Mouse (Mus musculus) erythroblast, embryonic 14.5 days (primary cell): Measurements from ENCODE around the gene Cenpa. TPM values are rescaled to one million over a fixed set of nuclear protein-coding genes. Genes with fewer than 3 reads are reported as not detected.

Source experiments
- H3K27me3 ChIP-seq: 2 replicates; pipeline ENCODE4 v1.6.1; 2012; ENCODE audit warnings: inconsistent platforms; ENCODE audit not compliant: control insufficient read depth
- H3K36me3 ChIP-seq: 2 replicates; pipeline ENCODE4 v1.6.1; 2012; ENCODE audit warnings: mild to moderate bottlenecking, inconsistent platforms; ENCODE audit not compliant: control insufficient read depth
- H3K4me1 ChIP-seq: 2 replicates; pipeline ENCODE4 v1.6.1; 2012; ENCODE audit warnings: inconsistent platforms; ENCODE audit not compliant: control insufficient read depth
- H3K4me3 ChIP-seq: replicated peaks from 2 replicates; pipeline ENCODE3; 2012; ENCODE audit warnings: moderate library complexity, mild to moderate bottlenecking, inconsistent platforms
- H3K9me3 ChIP-seq: 2 replicates; pipeline ENCODE4 v1.6.1; 2012; ENCODE audit warnings: low read length, inconsistent platforms, mixed read lengths; ENCODE audit not compliant: control insufficient read depth
- GATA1 ChIP-seq: IDR thresholded peaks from 2 replicates; pipeline ENCODE4 v1.6.1; 2012; ENCODE audit warnings: low read length, inconsistent platforms, mixed read lengths
- TAL1 ChIP-seq: IDR thresholded peaks from 3 replicates; pipeline ENCODE4 v1.6.1; 2012; ENCODE audit warnings: low read length, inconsistent platforms, mixed read lengths
- polyA plus RNA-seq: library from polyadenylated mRNA; stranded (reverse); fragments of >175 nt; gene quantifications from 2 replicates; pipeline ENCODE4 v1.2.3, GENCODE M21; 2012

The Cenpa gene
- polyA plus RNA-seq, 1 experiment = 83.8 TPM

DNA sequence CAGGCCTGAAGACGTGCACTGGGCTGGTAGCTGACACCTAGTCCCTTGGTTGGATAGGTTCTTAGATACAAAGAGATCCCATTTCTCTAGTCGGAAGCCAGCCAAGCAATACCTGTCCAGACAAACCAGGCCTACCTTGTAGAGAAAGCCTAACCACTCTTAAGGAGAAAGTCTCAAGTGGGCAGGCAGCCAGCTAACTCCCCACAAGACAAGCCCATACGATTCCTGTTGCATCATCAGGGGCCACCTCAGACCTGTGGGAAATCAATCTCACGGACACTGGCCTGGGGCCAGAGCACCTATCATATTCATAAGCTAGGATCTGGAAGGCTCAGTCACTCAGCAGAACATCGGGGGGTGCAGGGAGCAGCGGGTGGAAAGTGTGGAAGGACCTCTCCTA lies 13.3 kb upstream of the Cenpa start:
- Histone ChIP-seq H3K4me1 (peaks cover 18% of the 10 kb centered on the region), H3K36me3 (peaks cover 60% of the 10 kb centered on the region), H3K27me3 (no peaks in the 10 kb centered on the region), H3K4me3 (no peak overlapping the region), H3K9me3 (no peaks in the 10 kb centered on the region)
- TF ChIP-seq GATA1 = no peak
- TF ChIP-seq TAL1 = no peak

- Histone ChIP-seq H3K4me3 (no peak overlapping the region), H3K36me3 (peaks cover 62% of the 10 kb centered on the region), H3K4me1 (peaks cover under 1% of the 10 kb centered on the region), H3K27me3 (no peaks in the 10 kb centered on the region), H3K9me3 (no peaks in the 10 kb centered on the region)
- TF ChIP-seq TAL1 = no peak
- TF ChIP-seq GATA1 = no peak
Observed at GRCm38 (mm10) chr5:30655042-30655441, 11.5 kb upstream of the Cenpa start.

DNA sequence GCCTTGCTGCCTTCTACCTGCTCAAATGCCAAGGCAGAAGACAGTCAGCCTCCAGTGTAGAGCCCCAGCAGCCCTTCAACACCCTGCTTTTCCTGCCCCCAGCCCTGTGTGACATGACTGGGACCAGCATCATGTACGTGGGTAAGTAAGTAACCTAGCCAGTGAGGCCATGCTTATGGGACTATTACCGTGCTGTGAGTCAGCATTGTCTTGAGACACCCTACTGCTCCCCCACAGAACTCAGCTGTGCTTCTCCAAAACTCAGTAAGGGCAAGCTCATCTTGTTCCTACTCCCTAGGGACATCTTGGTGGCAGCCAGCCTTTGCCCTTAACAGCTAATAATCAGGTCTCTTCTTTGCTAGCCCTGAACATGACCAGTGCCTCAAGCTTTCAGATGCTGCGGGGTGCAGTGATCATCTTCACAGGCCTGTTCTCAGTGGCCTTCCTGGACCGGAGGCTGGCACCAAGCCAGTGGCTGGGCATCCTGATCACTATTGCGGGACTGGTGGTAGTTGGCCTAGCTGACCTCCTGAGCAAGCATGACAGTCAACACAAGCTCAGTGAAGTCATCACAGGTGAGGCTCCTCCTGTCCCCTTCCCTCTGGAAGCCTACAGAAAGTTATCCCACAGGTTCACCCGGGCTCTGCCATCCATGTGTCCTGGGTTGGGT lies 10.9 kb upstream of the Cenpa start:
- Histone ChIP-seq H3K4me3 (no peak overlapping the region), H3K36me3 (peaks cover 62% of the 10 kb centered on the region), H3K4me1 (no peaks in the 10 kb centered on the region), H3K9me3 (peaks cover 5% of the 10 kb centered on the region), H3K27me3 (no peaks in the 10 kb centered on the region)
- TF ChIP-seq GATA1 = no peak
- no peak for TF ChIP-seq TAL1

DNA sequence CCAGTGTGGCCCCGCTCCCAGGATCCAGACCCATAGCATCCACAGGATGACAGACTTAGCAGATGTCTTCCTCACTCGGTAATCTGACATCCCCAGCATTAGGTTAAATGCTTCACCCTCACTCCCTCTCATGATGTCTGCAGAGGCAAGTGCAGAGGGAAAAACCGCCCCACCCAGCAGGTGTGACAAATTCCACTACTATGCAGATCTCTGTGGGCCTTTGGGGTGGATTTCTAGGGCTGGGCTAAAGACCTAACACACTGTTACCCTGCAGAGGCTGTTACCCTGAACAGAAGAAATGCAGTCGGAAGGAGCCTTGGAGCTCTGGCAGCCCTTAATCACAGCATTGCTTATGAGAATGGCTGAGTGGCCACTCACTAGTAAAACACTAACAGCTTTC lies 7.5 kb upstream of the Cenpa start:
- H3K9me3 ChIP-seq = peaks cover 17% of the 10 kb centered on the region
- H3K36me3 ChIP-seq = peaks cover 41% of the 10 kb centered on the region
- H3K4me1 ChIP-seq = no peaks in the 10 kb centered on the region
- H3K27me3 ChIP-seq = no peaks in the 10 kb centered on the region
- H3K4me3 ChIP-seq = no peak overlapping the region
- TF ChIP-seq TAL1 (no peak), GATA1 (no peak)

GRCm38 (mm10) chr5:30660278-30660677 lies 6.3 kb upstream of the Cenpa start:
- peaks cover 32% of the 10 kb centered on the region for H3K36me3 ChIP-seq
- H3K9me3 ChIP-seq = peaks cover 17% of the 10 kb centered on the region
- H3K27me3 ChIP-seq = no peaks in the 10 kb centered on the region
- TF ChIP-seq GATA1 (no peak), TAL1 (no peak)
- H3K4me3 ChIP-seq = no peak overlapping the region
- peaks cover 3% of the 10 kb centered on the region for H3K4me1 ChIP-seq

DNA sequence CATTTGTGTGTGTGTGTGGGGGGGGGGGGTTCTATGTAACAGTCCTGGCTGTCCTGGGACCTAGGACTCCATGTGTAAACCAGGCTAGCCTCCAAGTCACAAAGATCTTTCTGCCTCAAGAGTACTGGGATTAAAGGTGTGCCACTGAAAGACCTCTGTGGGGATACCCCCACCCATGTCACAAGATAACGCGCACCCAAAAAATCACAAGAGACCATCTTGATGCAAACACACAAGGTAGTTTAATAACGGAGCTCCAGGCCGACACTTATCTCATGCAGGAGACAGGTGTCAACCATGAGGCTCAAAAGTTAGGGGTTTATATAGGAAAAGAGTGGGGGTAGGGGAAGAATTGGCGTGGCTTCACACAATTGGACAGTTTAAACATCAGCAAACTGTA lies 5.8 kb upstream of the Cenpa start:
- no peak overlapping the region for H3K4me3 ChIP-seq
- peaks cover 7% of the 10 kb centered on the region for H3K4me1 ChIP-seq
- no peaks in the 10 kb centered on the region for H3K27me3 ChIP-seq
- TF ChIP-seq TAL1 (no peak), GATA1 (no peak)
- H3K9me3 ChIP-seq = peaks cover 17% of the 10 kb centered on the region
- peaks cover 27% of the 10 kb centered on the region for H3K36me3 ChIP-seq

- peaks cover 29% of the 10 kb centered on the region for H3K36me3 ChIP-seq
- no peaks in the 10 kb centered on the region for H3K27me3 ChIP-seq
- H3K9me3 ChIP-seq = peaks cover 14% of the 10 kb centered on the region
- H3K4me1 ChIP-seq = peaks cover 40% of the 10 kb centered on the region
- TF ChIP-seq TAL1 (no peak), GATA1 (no peak)
- H3K4me3 ChIP-seq = no peak overlapping the region
Observed at GRCm38 (mm10) chr5:30665360-30665759, 1.2 kb upstream of the Cenpa start.

DNA sequence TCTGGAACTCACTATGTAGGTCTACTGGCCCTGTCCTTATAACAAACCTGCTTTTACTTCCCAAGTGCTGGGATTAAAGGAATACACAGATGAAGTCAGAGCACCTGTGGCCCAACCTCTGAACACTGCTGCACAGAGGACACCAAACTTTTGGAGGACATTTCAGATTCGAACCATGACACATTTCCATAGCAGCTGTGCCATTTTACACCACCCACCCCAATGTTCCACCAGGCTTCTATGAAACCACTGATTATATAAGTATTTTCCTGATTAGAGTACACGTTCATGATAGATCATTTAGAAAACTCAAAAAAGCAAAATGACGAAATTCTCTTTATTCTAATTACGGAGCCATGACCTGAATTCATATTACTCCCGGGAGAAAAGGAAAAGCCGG lies 609 bp upstream of the Cenpa start:
- Histone ChIP-seq H3K36me3 (peaks cover 36% of the 10 kb centered on the region), H3K4me1 (peaks cover 40% of the 10 kb centered on the region), H3K4me3 (peak overlapping the region; percentile 79), H3K9me3 (peaks cover 8% of the 10 kb centered on the region), H3K27me3 (no peaks in the 10 kb centered on the region)
- TF ChIP-seq TAL1 (no peak), GATA1 (no peak)

GRCm38 (mm10) chr5:30667215-30667614 lies 638 bp downstream of the Cenpa start:
- Histone ChIP-seq H3K4me1 (peaks cover 40% of the 10 kb centered on the region), H3K36me3 (peaks cover 48% of the 10 kb centered on the region), H3K27me3 (no peaks in the 10 kb centered on the region), H3K9me3 (no peaks in the 10 kb centered on the region), H3K4me3 (peak overlapping the region; percentile 79)
- TF ChIP-seq TAL1 (no peak), GATA1 (no peak)

GRCm38 (mm10) chr5:30667686-30668085 lies 1.1 kb downstream of the Cenpa start:
- peaks cover 40% of the 10 kb centered on the region for H3K4me1 ChIP-seq
- H3K4me3 ChIP-seq = peak overlapping the region; percentile 79
- H3K36me3 ChIP-seq = peaks cover 53% of the 10 kb centered on the region
- no peaks in the 10 kb centered on the region for H3K9me3 ChIP-seq
- H3K27me3 ChIP-seq = no peaks in the 10 kb centered on the region
- TF ChIP-seq GATA1 (no peak), TAL1 (no peak)
